Mouse (Mus musculus) hindbrain, embryonic 15.5 days (tissue): ENCODE measurements around the gene Catsper3. TPM values are rescaled to one million over a fixed set of nuclear protein-coding genes. Genes with fewer than 3 reads are reported as not detected.

ENCODE experiments used
- ATAC-seq: fragments of 200-750 bp; cut with Nextera tagmentation; 2 replicates; pipeline ENCODE4 v1.8.0; 2017; ENCODE audit warnings: low read depth, moderate number of reproducible peaks, moderate TSS enrichment; ENCODE audit not compliant: low FRiP score
- H3K27ac ChIP-seq: fragments of 300-500 bp; sonication (generic); replicated peaks from 2 replicates; pipeline ENCODE4 v1.5.1; 2015; ENCODE audit warnings: mild to moderate bottlenecking, inconsistent platforms
- H3K27me3 ChIP-seq: fragments of 300-500 bp; sonication (generic); 2 replicates; pipeline ENCODE4 v1.6.1; 2015; ENCODE audit warnings: control low read depth, inconsistent platforms
- H3K36me3 ChIP-seq: fragments of 300-500 bp; sonication (generic); 2 replicates; pipeline ENCODE4 v1.6.1; 2015; ENCODE audit warnings: control low read depth, inconsistent platforms
- H3K4me1 ChIP-seq: fragments of 300-500 bp; sonication (generic); replicated peaks from 2 replicates; pipeline ENCODE4 v1.6.1; 2015; ENCODE audit warnings: control low read depth, inconsistent platforms
- H3K4me2 ChIP-seq: fragments of 300-500 bp; sonication (generic); 2 replicates; pipeline ENCODE4 v1.6.1; 2015; ENCODE audit warnings: moderate library complexity, mild to moderate bottlenecking, inconsistent platforms
- H3K4me3 ChIP-seq: fragments of 300-500 bp; sonication (generic); 2 replicates; pipeline ENCODE4 v1.5.1; 2015; ENCODE audit warnings: mild to moderate bottlenecking, inconsistent platforms
- H3K9ac ChIP-seq: fragments of 300-500 bp; sonication (generic); 2 replicates; pipeline ENCODE4 v1.6.1; 2015; ENCODE audit warnings: inconsistent platforms
- H3K9me3 ChIP-seq: fragments of 300-500 bp; sonication (generic); 2 replicates; pipeline ENCODE4 v1.6.1; 2016; ENCODE audit warnings: control low read depth, inconsistent platforms
- WGBS: fragments of 180-500 bp; shearing (Covaris S2); methylation state at CpG from one replicate; pipeline ENCODE4 v1.1.7; 2015; 5-methylcytosine and 5-hydroxymethylcytosine counted together
- polyA plus RNA-seq: library from polyadenylated mRNA; unstranded; fragments of >200 nt; fragmentation: Nextera tagmentation; extraction: Ambion mirVana; gene quantifications from 2 replicates; pipeline ENCODE4 v1.2.1, GENCODE M21; 2015

Catsper3 gene
- 0.12 TPM in 1 of 2 replicates, not detected in the other for polyA plus RNA-seq

DNA sequence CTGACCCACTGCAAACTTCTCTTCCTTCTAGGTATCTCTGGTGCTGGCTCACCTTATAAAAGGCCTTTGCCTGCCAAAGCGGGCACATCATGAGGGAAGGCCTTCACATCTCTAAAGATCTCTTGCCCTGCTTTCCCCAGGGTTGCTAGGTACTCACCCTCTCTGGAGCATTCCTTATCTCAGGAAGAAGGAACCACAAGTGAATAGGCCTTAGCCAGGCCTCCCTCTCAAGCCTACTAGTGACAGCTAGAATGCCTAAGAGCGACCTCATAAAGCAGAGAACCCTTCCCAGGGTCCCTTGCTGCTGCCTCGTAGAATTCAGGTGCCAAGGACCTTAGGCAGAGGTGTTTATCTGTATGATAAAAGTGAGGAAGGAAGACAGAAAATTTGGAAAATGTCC, at the start of gene Catsper3:
Catsper3 (plus strand) TSS at position 301 of the 400 bp plus-strand sequence.
- no peaks in the 10 kb centered on the region for H3K9me3 ChIP-seq
- WGBS, result 88% methylated on average over 3 of the region's 3 CpGs
- no peak within 1 kb of the TSS for H3K27ac ChIP-seq
- H3K4me1 ChIP-seq, result no peaks in the 10 kb centered on the region
- H3K36me3 ChIP-seq, result no peaks in the 10 kb centered on the region
- H3K4me3 ChIP-seq, result no peak within 1 kb of the TSS
- no peaks in the 10 kb centered on the region for H3K27me3 ChIP-seq
- no peak for ATAC-seq
- no peak within 1 kb of the TSS for H3K9ac ChIP-seq
- H3K4me2 ChIP-seq, result no peak within 1 kb of the TSS

DNA sequence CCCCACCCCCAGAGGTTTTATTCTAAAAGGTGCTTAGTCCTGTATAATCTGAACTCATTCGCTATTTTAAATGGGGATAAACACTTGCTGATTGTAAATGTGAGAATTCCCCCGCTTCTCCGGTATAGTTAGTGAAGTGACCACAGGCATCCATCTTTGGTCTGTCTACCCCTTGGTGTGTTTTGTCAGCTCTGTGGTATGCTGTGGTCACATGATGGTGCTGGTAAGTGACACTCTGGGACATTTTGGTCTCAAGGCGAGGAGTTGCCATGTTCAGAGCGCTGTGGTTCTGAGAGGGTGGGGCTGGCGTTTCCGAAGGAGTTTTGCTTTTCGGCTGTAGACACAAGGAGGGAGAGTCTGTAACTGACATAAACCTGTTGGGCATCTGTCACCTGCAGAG, 46.5 kb upstream of the Catsper3 start:
- H3K9ac ChIP-seq, result no peak overlapping the region
- no peak for ATAC-seq
- H3K4me3 ChIP-seq, result no peak overlapping the region
- H3K4me1 ChIP-seq, result no peaks in the 10 kb centered on the region
- 93% methylated on average over 8 of the region's 8 CpGs for WGBS
- no peaks in the 10 kb centered on the region for H3K36me3 ChIP-seq
- H3K27ac ChIP-seq, result no peak overlapping the region
- no peaks in the 10 kb centered on the region for H3K27me3 ChIP-seq
- no peaks in the 10 kb centered on the region for H3K9me3 ChIP-seq
- no peak overlapping the region for H3K4me2 ChIP-seq

DNA sequence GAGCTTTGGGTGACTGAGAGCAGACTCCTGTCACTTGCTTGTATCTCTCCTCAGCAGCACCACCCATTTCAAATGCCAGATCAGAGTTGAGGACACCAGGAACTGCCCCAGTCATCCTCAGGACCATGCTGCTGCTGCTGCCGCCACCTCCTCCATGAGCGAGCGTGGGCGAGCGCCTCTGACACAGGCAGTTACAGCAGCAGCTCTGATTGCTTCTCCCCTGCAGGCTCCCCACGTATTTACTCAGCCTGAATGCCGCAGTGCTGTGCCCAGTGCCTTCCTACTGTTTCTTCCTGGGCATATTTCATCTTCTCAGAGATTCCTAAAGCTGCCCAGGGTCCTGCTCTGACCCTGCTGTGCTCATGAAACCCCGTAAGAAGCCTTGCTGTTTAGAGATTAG, 42.1 kb upstream of the Catsper3 start:
- no peak for ATAC-seq
- no peaks in the 10 kb centered on the region for H3K9me3 ChIP-seq
- no peaks in the 10 kb centered on the region for H3K4me1 ChIP-seq
- no peak overlapping the region for H3K4me2 ChIP-seq
- H3K27me3 ChIP-seq, result no peaks in the 10 kb centered on the region
- no peak overlapping the region for H3K9ac ChIP-seq
- H3K36me3 ChIP-seq, result no peaks in the 10 kb centered on the region
- no peak overlapping the region for H3K4me3 ChIP-seq
- no peak overlapping the region for H3K27ac ChIP-seq
- WGBS, result 63% methylated on average over 8 of the region's 8 CpGs

DNA sequence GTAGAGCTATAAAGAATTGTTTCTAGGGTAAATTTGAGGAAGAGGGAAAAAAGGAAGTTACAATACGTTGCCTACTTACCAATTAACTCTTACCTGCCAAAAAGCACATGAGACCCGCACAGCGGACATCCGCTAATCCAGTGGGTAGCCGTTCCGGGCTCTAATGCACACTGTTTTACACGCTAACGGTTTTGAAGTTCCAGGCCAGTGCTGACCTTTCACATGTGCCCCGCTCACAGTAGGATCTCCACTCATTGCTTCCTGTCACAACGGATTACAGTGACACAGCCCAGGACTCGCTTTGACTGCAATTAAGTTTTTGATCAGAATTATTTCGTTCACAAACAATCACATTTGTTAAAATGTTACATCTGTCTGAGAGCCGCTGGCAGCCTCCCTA, 30.0 kb upstream of the Catsper3 start:
- no peak overlapping the region for H3K27ac ChIP-seq
- H3K9ac ChIP-seq, result no peak overlapping the region
- H3K9me3 ChIP-seq, result no peaks in the 10 kb centered on the region
- no peaks in the 10 kb centered on the region for H3K36me3 ChIP-seq
- 78% methylated on average over 13 of the region's 13 CpGs for WGBS
- no peak for ATAC-seq
- H3K4me2 ChIP-seq, result no peak overlapping the region
- no peaks in the 10 kb centered on the region for H3K27me3 ChIP-seq
- H3K4me3 ChIP-seq, result no peak overlapping the region
- no peaks in the 10 kb centered on the region for H3K4me1 ChIP-seq

DNA sequence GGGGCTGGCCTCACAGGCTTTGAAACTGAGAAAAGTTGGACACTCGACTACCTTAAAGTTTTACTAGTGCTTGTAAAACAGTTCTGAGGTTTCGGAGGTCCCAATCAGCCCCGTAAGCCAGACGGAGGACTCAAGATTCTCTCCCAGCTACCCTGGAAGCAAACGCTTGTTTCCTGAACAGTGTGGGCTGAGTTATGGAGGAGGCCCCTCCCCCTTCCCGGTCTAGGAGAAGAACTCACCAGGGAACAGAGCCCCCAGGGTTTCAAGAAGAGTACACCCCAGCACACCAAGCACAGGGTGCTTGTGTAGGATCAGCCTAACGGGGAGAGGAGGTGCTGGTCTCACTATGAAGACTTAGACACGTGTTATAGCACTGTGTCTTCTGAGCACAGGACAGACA, 27.6 kb upstream of the Catsper3 start:
- no peak for ATAC-seq
- no peaks in the 10 kb centered on the region for H3K27me3 ChIP-seq
- 50% methylated on average over 8 of the region's 8 CpGs for WGBS
- H3K4me2 ChIP-seq, result no peak overlapping the region
- no peaks in the 10 kb centered on the region for H3K4me1 ChIP-seq
- no peaks in the 10 kb centered on the region for H3K36me3 ChIP-seq
- H3K9ac ChIP-seq, result no peak overlapping the region
- H3K9me3 ChIP-seq, result no peaks in the 10 kb centered on the region
- no peak overlapping the region for H3K27ac ChIP-seq
- H3K4me3 ChIP-seq, result no peak overlapping the region

DNA sequence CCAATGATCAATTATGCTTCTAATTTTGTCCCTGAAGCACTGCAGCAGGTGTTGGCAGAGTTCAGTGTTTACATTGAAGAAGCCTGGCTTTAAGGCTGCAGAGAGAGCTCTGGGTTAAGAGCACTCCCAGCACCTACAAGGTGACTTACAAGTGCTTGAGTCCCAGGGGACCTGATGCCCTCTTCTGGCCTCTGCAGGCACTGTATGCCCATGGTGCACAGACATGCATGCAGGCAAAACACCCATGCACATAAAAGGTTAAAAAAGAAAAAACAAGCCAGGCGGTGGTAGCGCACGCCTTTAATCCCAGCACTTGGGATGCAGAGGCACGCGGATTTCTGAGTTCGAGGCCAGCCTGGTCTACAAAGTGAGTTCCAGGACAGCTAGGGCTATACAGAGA, 26.7 kb upstream of the Catsper3 start:
- Histone ChIP-seq H3K9ac (no peak overlapping the region), H3K4me3 (no peak overlapping the region), H3K27me3 (no peaks in the 10 kb centered on the region), H3K36me3 (no peaks in the 10 kb centered on the region), H3K27ac (no peak overlapping the region), H3K9me3 (no peaks in the 10 kb centered on the region), H3K4me2 (no peak overlapping the region), H3K4me1 (no peaks in the 10 kb centered on the region)
- ATAC-seq, result no peak
- WGBS, result 90% methylated on average over 6 of the region's 6 CpGs

DNA sequence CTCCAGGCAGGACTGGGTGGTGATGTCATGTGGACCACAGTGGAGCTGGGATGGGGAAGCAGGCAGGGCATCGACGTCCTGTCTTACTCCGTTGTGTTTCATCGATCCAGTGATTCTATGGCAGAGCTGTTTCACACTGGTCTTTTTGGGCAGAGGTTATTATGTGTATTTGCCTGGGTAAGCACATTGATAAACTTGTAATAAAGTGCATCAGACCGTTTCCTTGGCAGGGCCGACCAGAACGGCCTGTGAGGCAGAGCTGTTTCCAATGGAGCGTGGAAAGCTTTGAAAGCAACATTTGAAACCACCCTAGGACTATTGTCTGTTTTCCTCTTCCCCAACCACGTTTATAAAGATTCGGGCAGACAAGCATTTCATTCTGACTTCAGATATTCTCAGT, 23.8 kb upstream of the Catsper3 start:
- no peaks in the 10 kb centered on the region for H3K27me3 ChIP-seq
- H3K36me3 ChIP-seq, result no peaks in the 10 kb centered on the region
- WGBS, result 48% methylated on average over 10 of the region's 10 CpGs
- no peak for ATAC-seq
- no peaks in the 10 kb centered on the region for H3K9me3 ChIP-seq
- H3K4me2 ChIP-seq, result no peak overlapping the region
- H3K4me1 ChIP-seq, result no peaks in the 10 kb centered on the region
- H3K4me3 ChIP-seq, result no peak overlapping the region
- no peak overlapping the region for H3K9ac ChIP-seq
- no peak overlapping the region for H3K27ac ChIP-seq

DNA sequence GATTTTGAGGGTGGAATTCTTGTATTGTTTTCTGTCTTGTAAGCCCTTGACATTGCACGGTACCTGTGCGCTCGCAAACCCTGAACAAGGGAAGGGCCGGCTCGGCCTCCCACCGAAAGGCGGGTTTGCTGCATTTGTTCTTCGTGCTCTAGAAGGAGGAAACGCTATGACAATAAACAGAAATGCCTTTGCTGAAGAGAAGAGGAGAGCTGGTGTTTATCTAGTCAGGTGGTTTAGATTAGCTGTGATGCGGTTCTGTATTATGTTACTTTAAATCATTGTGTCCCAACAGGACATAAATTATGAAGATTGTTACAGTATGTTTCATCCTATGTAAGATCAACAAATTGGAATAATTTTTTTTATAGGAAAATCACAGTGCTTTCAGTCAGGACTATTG, 22.9 kb upstream of the Catsper3 start:
- H3K4me2 ChIP-seq, result no peak overlapping the region
- H3K4me1 ChIP-seq, result no peaks in the 10 kb centered on the region
- H3K27me3 ChIP-seq, result no peaks in the 10 kb centered on the region
- ATAC-seq, result no peak
- H3K4me3 ChIP-seq, result no peak overlapping the region
- no peak overlapping the region for H3K9ac ChIP-seq
- no peaks in the 10 kb centered on the region for H3K36me3 ChIP-seq
- WGBS, result 78% methylated on average over 10 of the region's 10 CpGs
- H3K27ac ChIP-seq, result no peak overlapping the region
- H3K9me3 ChIP-seq, result no peaks in the 10 kb centered on the region

DNA sequence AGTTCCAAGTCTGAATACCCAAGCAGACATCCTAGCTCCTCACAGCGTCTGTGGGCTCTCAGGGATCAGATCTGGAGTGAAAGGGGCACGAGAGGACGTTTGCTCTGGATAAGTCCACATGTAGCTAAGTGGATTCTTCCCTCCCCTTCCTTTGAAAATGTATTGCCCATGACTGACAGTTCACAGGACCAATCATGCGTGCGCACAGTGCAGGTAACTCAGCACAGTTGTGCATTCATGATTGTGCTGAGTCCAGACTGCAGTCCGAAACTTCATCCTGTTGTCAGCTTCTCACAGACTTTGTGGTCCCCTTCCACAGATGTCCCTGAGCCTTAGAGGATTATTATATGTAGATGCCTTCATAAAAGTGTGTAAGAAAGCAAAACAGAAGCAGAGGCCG, 10.0 kb upstream of the Catsper3 start:
- H3K4me1 ChIP-seq, result no peaks in the 10 kb centered on the region
- H3K4me2 ChIP-seq, result no peak overlapping the region
- H3K9me3 ChIP-seq, result no peaks in the 10 kb centered on the region
- WGBS, result 88% methylated on average over 7 of the region's 7 CpGs
- H3K27ac ChIP-seq, result no peak overlapping the region
- H3K27me3 ChIP-seq, result no peaks in the 10 kb centered on the region
- no peak for ATAC-seq
- no peaks in the 10 kb centered on the region for H3K36me3 ChIP-seq
- H3K9ac ChIP-seq, result no peak overlapping the region
- no peak overlapping the region for H3K4me3 ChIP-seq

DNA sequence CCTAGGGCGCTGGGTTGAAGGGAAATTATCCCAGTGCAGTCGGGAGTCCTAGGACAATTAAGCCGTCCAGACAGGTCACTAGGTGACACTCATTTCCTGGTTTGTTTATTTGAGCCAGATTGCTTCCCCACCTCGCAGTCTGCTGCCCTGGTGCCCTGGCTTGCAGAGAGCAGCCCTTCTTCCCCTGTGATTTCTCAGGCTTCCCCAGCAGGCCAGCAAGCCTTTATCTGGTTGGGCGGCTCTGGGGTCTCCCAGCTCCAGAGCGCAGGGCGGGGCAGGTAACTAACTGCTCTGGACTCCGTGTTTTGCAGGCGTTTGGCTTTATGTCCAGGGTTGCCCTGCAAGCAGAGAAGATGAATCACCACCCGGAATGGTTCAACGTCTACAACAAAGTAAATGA, 9.3 kb upstream of the Catsper3 start:
- Histone ChIP-seq H3K27me3 (no peaks in the 10 kb centered on the region), H3K4me2 (no peak overlapping the region), H3K9ac (no peak overlapping the region), H3K9me3 (no peaks in the 10 kb centered on the region), H3K27ac (no peak overlapping the region), H3K36me3 (no peaks in the 10 kb centered on the region), H3K4me1 (no peaks in the 10 kb centered on the region), H3K4me3 (no peak overlapping the region)
- ATAC-seq, result no peak
- 74% methylated on average over 11 of the region's 11 CpGs for WGBS

DNA sequence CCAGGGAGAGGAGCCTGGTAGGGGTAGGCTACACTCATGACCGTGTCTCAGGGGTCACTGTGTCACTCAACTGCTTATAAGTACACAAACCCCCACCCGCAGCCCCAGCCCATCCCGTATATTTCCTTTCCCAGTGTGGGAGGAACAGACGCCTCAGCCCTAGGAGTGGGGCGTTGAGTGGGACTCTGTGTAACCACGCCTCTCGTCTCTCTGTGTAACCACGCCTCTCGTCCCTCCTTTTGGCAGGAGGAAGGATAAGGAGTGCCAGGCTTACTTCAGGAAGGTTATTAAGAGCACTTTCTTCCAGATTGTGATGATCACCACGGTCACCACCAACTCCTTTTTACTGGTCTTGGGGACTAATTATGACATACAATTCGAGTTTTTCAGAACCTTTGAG, 1.8 kb downstream of the Catsper3 start:
- Histone ChIP-seq H3K27ac (no peak overlapping the region), H3K27me3 (no peaks in the 10 kb centered on the region), H3K36me3 (no peaks in the 10 kb centered on the region), H3K9me3 (no peaks in the 10 kb centered on the region), H3K9ac (no peak overlapping the region), H3K4me1 (no peaks in the 10 kb centered on the region), H3K4me2 (no peak overlapping the region), H3K4me3 (no peak overlapping the region)
- 79% methylated on average over 11 of the region's 11 CpGs for WGBS
- no peak for ATAC-seq

DNA sequence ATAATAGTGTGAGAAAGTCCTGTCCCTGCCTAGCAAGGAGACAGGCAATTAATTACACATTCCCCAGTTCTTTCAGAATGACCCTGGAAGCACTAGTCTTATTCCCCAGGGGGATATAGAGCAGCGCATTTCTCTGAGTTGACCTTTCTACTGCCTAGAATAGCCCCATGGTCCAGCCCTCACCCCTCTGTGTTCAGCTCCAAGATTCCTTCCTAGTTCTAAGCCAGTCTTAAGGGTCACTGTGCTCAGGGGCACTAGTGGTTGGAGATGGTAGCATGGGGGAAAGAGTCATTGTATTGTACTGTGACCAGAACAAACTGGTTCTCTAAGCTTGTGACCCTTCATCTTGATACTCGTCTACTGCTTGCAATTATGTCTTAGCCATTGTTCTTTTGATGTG, 16.9 kb downstream of the Catsper3 start:
- WGBS, result 70% methylated on average over 2 of the region's 2 CpGs
- ATAC-seq, result no peak

DNA sequence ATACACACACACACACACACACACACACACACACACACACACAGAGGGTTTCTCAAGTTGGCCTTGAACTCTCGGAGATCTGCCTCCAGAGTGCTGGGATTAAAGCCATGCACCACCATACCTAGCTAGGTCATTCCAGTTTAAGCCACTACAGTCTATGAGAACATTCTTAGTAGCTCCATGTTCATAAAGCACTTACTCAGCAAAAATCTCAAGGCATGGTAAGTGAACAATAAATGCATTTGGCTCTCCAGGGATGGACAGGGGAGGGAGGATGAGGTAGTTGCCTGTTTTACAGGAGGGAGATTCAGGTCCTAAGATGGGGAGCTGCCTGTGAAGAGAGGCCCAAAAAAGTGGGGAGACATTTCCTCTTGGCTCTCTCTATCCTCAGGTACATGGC, 19.6 kb downstream of the Catsper3 start:
- Histone ChIP-seq H3K27ac (no peak overlapping the region), H3K9me3 (no peaks in the 10 kb centered on the region), H3K9ac (no peak overlapping the region), H3K4me3 (no peak overlapping the region), H3K4me1 (no peaks in the 10 kb centered on the region), H3K4me2 (no peak overlapping the region), H3K27me3 (no peaks in the 10 kb centered on the region), H3K36me3 (no peaks in the 10 kb centered on the region)
- ATAC-seq, result no peak
- 97% methylated on average over 1 of the region's 1 CpGs for WGBS

More for the DNA sequence above, 16.9 kb downstream of the Catsper3 start:
- Histone ChIP-seq H3K27me3 (no peaks in the 10 kb centered on the region), H3K36me3 (no peaks in the 10 kb centered on the region), H3K27ac (no peak overlapping the region), H3K4me2 (no peak overlapping the region), H3K4me1 (no peaks in the 10 kb centered on the region), H3K9ac (no peak overlapping the region), H3K9me3 (no peaks in the 10 kb centered on the region), H3K4me3 (no peak overlapping the region)
